Mouse (Mus musculus): ENCODE results near the gene Chst10. TPM values are rescaled to one million over a fixed set of nuclear protein-coding genes. Genes with fewer than 3 reads are reported as not detected.

Chst10 gene
- polyA plus RNA-seq, 1 experiment = 3.2 TPM

DNA sequence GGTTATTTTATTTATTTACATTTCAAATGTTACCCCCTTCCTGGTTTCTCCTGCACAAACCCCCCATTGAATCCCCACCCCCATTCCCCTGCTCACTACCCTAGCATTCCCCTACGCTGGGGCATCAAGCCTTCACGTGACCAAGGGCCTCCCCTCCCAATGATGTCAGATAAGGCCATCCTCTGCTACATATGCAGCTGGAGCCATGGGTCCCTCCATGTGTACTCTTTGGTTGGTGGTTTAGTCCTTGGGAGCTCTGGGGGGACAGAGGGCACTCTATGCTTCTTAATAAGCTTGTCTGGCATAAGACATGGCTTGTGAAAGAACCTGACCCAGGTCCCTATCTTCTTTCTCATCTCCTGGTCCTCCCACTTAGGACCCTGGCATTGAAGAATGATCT is 11.4 kb downstream of the Chst10 start:
- peaks cover 5% of the 10 kb centered on the region for H3K4me1 ChIP-seq (ENCODE audit: control insufficient read depth, insufficient read depth, insufficient read length)
- H3K27ac ChIP-seq (ENCODE audit: insufficient read depth, low read length) = no peak overlapping the region
- no peaks in the 10 kb centered on the region for H3K27me3 ChIP-seq (ENCODE audit: control insufficient read depth, insufficient read depth, low read length)
- WGBS = 91% methylated on average over 2 of the region's 2 CpGs
- H3K36me3 ChIP-seq (ENCODE audit: control insufficient read depth, insufficient read depth, low read length) = 0 out of 2 replicates have a peak, but pooled peaks cover 2% of the 10 kb centered on the region
- DNase-seq (ENCODE audit: low read depth in 1 of 2, low spot score in 2 of 2) = no peak
- no peak for TF ChIP-seq CTCF (IDR thresholded peaks at IDR 0.05; ENCODE audit: extremely low read depth, insufficient read depth, insufficient read length, insufficient replicate concordance)
- no peak for TF ChIP-seq POLR2A (IDR thresholded peaks at IDR 0.05; ENCODE audit: low read depth, low read length)
- H3K4me3 ChIP-seq (ENCODE audit: extremely low read depth, insufficient read depth, insufficient read length) = no peak overlapping the region

DNA sequence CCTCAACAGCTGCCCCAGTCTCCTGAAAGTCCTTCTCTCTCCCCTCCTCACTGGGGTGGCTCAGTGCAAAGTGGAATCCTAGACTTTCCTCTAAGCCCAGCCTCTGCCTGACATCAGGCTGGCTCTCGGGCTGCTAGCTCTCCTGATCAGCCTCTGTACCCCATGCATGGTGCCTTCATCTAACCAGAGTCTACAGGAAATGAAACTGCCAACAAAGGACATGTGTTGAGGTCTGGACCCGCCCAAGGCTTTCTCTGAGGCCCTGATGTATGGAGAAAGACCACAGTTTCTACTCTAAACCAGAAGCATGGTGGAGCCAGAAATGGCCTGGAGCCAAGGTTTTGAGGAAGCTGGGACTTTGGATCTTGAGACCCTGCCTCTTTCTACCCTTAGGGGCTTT is 12.0 kb downstream of the Chst10 start:
- no peak for TF ChIP-seq CTCF (IDR thresholded peaks at IDR 0.05; ENCODE audit: extremely low read depth, insufficient read depth, insufficient read length, insufficient replicate concordance)
- no peak for TF ChIP-seq POLR2A (IDR thresholded peaks at IDR 0.05; ENCODE audit: low read depth, low read length)
- peak overlapping the region; percentile 33; the same call in 1 of the 2 replicates for H3K27ac ChIP-seq (ENCODE audit: insufficient read depth, low read length)
- 8% methylated on average over 2 of the region's 2 CpGs for WGBS
- no peak overlapping the region for H3K4me3 ChIP-seq (ENCODE audit: extremely low read depth, insufficient read depth, insufficient read length)
- peak in 1 of 2 experiments; percentile 13 for DNase-seq (ENCODE audit: low read depth in 1 of 2, low spot score in 2 of 2)
- no peaks in the 10 kb centered on the region for H3K36me3 ChIP-seq (ENCODE audit: control insufficient read depth, insufficient read depth, low read length)
- peaks cover 5% of the 10 kb centered on the region for H3K4me1 ChIP-seq (ENCODE audit: control insufficient read depth, insufficient read depth, insufficient read length)
- no peaks in the 10 kb centered on the region for H3K27me3 ChIP-seq (ENCODE audit: control insufficient read depth, insufficient read depth, low read length)

GRCm38 (mm10) chr1:38883766-38884165 is 14.2 kb downstream of the Chst10 start:
- Histone ChIP-seq H3K27me3 (ENCODE audit: control insufficient read depth, insufficient read depth, low read length) (no peaks in the 10 kb centered on the region), H3K4me1 (ENCODE audit: control insufficient read depth, insufficient read depth, insufficient read length) (peaks cover 5% of the 10 kb centered on the region), H3K4me3 (ENCODE audit: extremely low read depth, insufficient read depth, insufficient read length) (no peak overlapping the region), H3K36me3 (ENCODE audit: control insufficient read depth, insufficient read depth, low read length) (no peaks in the 10 kb centered on the region), H3K27ac (ENCODE audit: insufficient read depth, low read length) (no peak overlapping the region)
- DNase-seq (ENCODE audit: low read depth in 1 of 2, low spot score in 2 of 2) = no peak
- 67% methylated on average over 9 of the region's 9 CpGs for WGBS
- TF ChIP-seq CTCF (IDR thresholded peaks at IDR 0.05; ENCODE audit: extremely low read depth, insufficient read depth, insufficient read length, insufficient replicate concordance) (no peak), POLR2A (IDR thresholded peaks at IDR 0.05; ENCODE audit: low read depth, low read length) (no peak)

DNA sequence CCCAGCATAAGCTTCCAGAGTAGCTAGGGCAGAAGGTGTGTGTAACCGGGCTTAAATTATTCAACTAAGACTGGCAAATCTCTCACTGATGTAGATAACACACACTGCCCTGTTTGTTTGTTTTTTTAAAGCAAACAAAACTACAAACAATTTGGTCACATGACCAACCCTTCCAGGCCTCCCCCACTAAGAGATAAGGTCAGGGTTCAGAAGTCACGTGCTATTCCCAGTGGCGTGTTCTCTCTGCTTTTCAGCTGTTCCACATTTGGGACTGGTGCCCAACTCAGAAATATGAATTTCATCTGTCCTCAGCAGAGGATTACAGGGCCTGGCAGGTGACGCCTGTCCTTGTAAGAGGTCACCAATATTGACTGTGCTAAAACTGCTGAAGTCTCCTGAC is 15.2 kb downstream of the Chst10 start:
- Histone ChIP-seq H3K27ac (ENCODE audit: insufficient read depth, low read length) (no peak overlapping the region), H3K4me3 (ENCODE audit: extremely low read depth, insufficient read depth, insufficient read length) (no peak overlapping the region), H3K4me1 (ENCODE audit: control insufficient read depth, insufficient read depth, insufficient read length) (peaks cover 5% of the 10 kb centered on the region), H3K36me3 (ENCODE audit: control insufficient read depth, insufficient read depth, low read length) (no peaks in the 10 kb centered on the region), H3K27me3 (ENCODE audit: control insufficient read depth, insufficient read depth, low read length) (no peaks in the 10 kb centered on the region)
- TF ChIP-seq POLR2A (IDR thresholded peaks at IDR 0.05; ENCODE audit: low read depth, low read length) (no peak), CTCF (IDR thresholded peaks at IDR 0.05; ENCODE audit: extremely low read depth, insufficient read depth, insufficient read length, insufficient replicate concordance) (no peak)
- WGBS = 91% methylated on average over 4 of the region's 4 CpGs
- DNase-seq (ENCODE audit: low read depth in 1 of 2, low spot score in 2 of 2) = no peak

GRCm38 (mm10) chr1:38881366-38881765 is 16.6 kb downstream of the Chst10 start:
- WGBS = 86% methylated on average over 4 of the region's 4 CpGs
- H3K4me3 ChIP-seq (ENCODE audit: extremely low read depth, insufficient read depth, insufficient read length) = no peak overlapping the region
- no peaks in the 10 kb centered on the region for H3K27me3 ChIP-seq (ENCODE audit: control insufficient read depth, insufficient read depth, low read length)
- H3K36me3 ChIP-seq (ENCODE audit: control insufficient read depth, insufficient read depth, low read length) = no peaks in the 10 kb centered on the region
- H3K4me1 ChIP-seq (ENCODE audit: control insufficient read depth, insufficient read depth, insufficient read length) = peaks cover 5% of the 10 kb centered on the region
- no peak overlapping the region for H3K27ac ChIP-seq (ENCODE audit: insufficient read depth, low read length)
- no peak for DNase-seq (ENCODE audit: low read depth in 1 of 2, low spot score in 2 of 2)
- no peak for TF ChIP-seq POLR2A (IDR thresholded peaks at IDR 0.05; ENCODE audit: low read depth, low read length)

- TF ChIP-seq POLR2A (IDR thresholded peaks at IDR 0.05; ENCODE audit: low read depth, low read length) (no peak), CTCF (IDR thresholded peaks at IDR 0.05; ENCODE audit: extremely low read depth, insufficient read depth, insufficient read length, insufficient replicate concordance) (no peak)
- Histone ChIP-seq H3K4me1 (ENCODE audit: control insufficient read depth, insufficient read depth, insufficient read length) (no peaks in the 10 kb centered on the region), H3K27ac (ENCODE audit: insufficient read depth, low read length) (no peak overlapping the region), H3K36me3 (ENCODE audit: control insufficient read depth, insufficient read depth, low read length) (no peaks in the 10 kb centered on the region; the same call in 1 of the 2 replicates), H3K27me3 (ENCODE audit: control insufficient read depth, insufficient read depth, low read length) (no peaks in the 10 kb centered on the region), H3K4me3 (ENCODE audit: extremely low read depth, insufficient read depth, insufficient read length) (no peak overlapping the region)
- 75% methylated on average over 5 of the region's 5 CpGs for WGBS
- DNase-seq (ENCODE audit: low read depth in 1 of 2, low spot score in 2 of 2) = no peak
Observed at GRCm38 (mm10) chr1:38876671-38877382, 21.1 kb downstream of the Chst10 start.

GRCm38 (mm10) chr1:38873911-38874310 is 24.1 kb downstream of the Chst10 start:
- H3K4me1 ChIP-seq (ENCODE audit: control insufficient read depth, insufficient read depth, insufficient read length) = no peaks in the 10 kb centered on the region
- WGBS = 93% methylated on average over 5 of the region's 5 CpGs
- no peak for DNase-seq (ENCODE audit: low read depth in 1 of 2, low spot score in 2 of 2)
- no peak overlapping the region for H3K4me3 ChIP-seq (ENCODE audit: extremely low read depth, insufficient read depth, insufficient read length)
- TF ChIP-seq POLR2A (IDR thresholded peaks at IDR 0.05; ENCODE audit: low read depth, low read length) (no peak), CTCF (IDR thresholded peaks at IDR 0.05; ENCODE audit: extremely low read depth, insufficient read depth, insufficient read length, insufficient replicate concordance) (no peak)
- no peak overlapping the region for H3K27ac ChIP-seq (ENCODE audit: insufficient read depth, low read length)
- peaks cover 2% of the 10 kb centered on the region for H3K36me3 ChIP-seq (ENCODE audit: control insufficient read depth, insufficient read depth, low read length)
- H3K27me3 ChIP-seq (ENCODE audit: control insufficient read depth, insufficient read depth, low read length) = no peaks in the 10 kb centered on the region

All from spleen, adult 2 months (tissue).